Mouse (Mus musculus) forebrain, embryonic 16.5 days (tissue): ENCODE results near the gene Pex14. TPM values are rescaled to one million over a fixed set of nuclear protein-coding genes. Genes with fewer than 3 reads are reported as not detected.

Experiments used
- ATAC-seq: fragments of 200-750 bp; cut with Nextera tagmentation; 2 replicates; pipeline ENCODE4 v1.8.0; 2017; ENCODE audit warnings: mild to moderate bottlenecking, moderate library complexity
- H3K27ac ChIP-seq: fragments of 300-500 bp; sonication (generic); 2 replicates; pipeline ENCODE4 v1.5.1; 2014; ENCODE audit warnings: low read length, control low read depth
- H3K27me3 ChIP-seq: fragments of 300-500 bp; sonication (generic); replicated peaks from 2 replicates; pipeline ENCODE4 v1.6.1; 2014; ENCODE audit warnings: low read length; ENCODE audit not compliant: control insufficient read depth, insufficient read depth
- H3K36me3 ChIP-seq: fragments of 300-500 bp; sonication (generic); 2 replicates; pipeline ENCODE4 v1.6.1; 2014; ENCODE audit not compliant: control insufficient read depth, insufficient read depth
- H3K4me1 ChIP-seq: fragments of 300-500 bp; sonication (generic); replicated peaks from 2 replicates; pipeline ENCODE4 v1.6.1; 2014; ENCODE audit warnings: low read length; ENCODE audit not compliant: control insufficient read depth, insufficient read depth
- H3K4me2 ChIP-seq: fragments of 300-500 bp; sonication (generic); 2 replicates; pipeline ENCODE4 v1.6.1; 2014; ENCODE audit warnings: mild to moderate bottlenecking, low read length, control low read depth
- H3K4me3 ChIP-seq: fragments of 300-500 bp; sonication (generic); replicated peaks from 2 replicates; pipeline ENCODE4 v1.5.1; 2014; ENCODE audit warnings: mild to moderate bottlenecking, low read length, control low read depth
- H3K9ac ChIP-seq: fragments of 300-500 bp; sonication (generic); replicated peaks from 2 replicates; pipeline ENCODE4 v1.6.1; 2014; ENCODE audit warnings: low read depth, low read length, control low read depth
- H3K9me3 ChIP-seq: fragments of 300-500 bp; sonication (generic); 2 replicates; pipeline ENCODE4 v1.6.1; 2016; ENCODE audit warnings: low read length; ENCODE audit not compliant: control insufficient read depth
- WGBS: fragments of 180-500 bp; shearing (Covaris S2); extraction: QIAGEN DNeasy Blood & Tissue Kit; methylation state at CpG from one replicate; pipeline ENCODE4 v1.1.7; 2014; 5-methylcytosine and 5-hydroxymethylcytosine counted together
- polyA plus RNA-seq: library from polyadenylated mRNA; unstranded; fragments of >200 nt; fragmentation: Nextera tagmentation; extraction: Ambion mirVana; gene quantifications from 2 replicates; pipeline ENCODE4 v1.2.1, GENCODE M21; 2015

Pex14 gene
- polyA plus RNA-seq, 1 experiment from 2014 or later, result 56.9 TPM

DNA sequence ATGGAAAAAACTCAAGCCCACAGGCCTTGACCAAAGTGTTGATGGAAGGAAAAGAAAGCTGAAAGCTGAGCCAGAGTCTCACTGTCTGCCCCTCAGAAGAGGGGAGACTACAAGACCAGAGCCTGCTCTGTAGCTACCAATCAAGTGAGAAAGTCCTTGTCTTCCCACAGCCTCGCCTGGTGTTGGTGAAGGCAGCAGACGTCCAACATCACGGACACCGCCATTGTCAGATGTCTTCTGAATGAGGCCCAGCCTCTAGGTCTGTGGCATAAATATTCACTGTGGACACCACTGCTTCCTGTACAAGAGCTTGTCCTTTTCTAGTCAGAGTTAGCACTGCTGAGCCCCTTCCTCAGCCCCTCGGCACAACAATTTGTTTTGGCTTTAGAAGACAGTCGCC is 80.2 kb downstream of the Pex14 start:
- no peaks in the 10 kb centered on the region for H3K36me3 ChIP-seq
- WGBS, result 84% methylated on average over 6 of the region's 6 CpGs
- no peak overlapping the region for H3K4me3 ChIP-seq
- ATAC-seq, result no peak
- H3K4me1 ChIP-seq, result no peaks in the 10 kb centered on the region
- no peaks in the 10 kb centered on the region for H3K9me3 ChIP-seq
- H3K27ac ChIP-seq, result no peak overlapping the region
- no peaks in the 10 kb centered on the region for H3K27me3 ChIP-seq
- no peak overlapping the region for H3K9ac ChIP-seq
- no peak overlapping the region for H3K4me2 ChIP-seq

DNA sequence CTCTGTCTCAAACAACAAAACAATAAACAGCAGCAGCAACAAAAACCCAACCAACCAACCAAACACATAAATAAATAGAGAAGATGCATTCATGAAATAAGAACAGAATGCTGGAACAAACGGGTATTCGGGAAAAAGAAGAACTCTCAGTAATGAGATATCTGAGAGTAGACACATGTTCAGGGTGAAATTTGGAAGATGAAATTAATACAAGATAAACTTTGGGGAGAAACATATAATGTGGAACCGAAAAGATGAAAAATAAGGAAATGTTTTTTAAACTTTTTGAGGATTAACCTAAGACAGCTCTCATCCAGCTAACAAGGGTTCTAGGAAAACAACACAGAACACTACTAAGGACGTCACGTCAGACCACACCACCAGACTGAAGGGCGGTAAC is 92.9 kb downstream of the Pex14 start:
- Histone ChIP-seq H3K4me1 (no peaks in the 10 kb centered on the region), H3K36me3 (no peaks in the 10 kb centered on the region), H3K4me2 (no peak overlapping the region), H3K27me3 (no peaks in the 10 kb centered on the region), H3K9me3 (no peaks in the 10 kb centered on the region), H3K27ac (no peak overlapping the region), H3K4me3 (no peak overlapping the region), H3K9ac (no peak overlapping the region)
- ATAC-seq, result no peak
- WGBS, result 91% methylated on average over 6 of the region's 6 CpGs

DNA sequence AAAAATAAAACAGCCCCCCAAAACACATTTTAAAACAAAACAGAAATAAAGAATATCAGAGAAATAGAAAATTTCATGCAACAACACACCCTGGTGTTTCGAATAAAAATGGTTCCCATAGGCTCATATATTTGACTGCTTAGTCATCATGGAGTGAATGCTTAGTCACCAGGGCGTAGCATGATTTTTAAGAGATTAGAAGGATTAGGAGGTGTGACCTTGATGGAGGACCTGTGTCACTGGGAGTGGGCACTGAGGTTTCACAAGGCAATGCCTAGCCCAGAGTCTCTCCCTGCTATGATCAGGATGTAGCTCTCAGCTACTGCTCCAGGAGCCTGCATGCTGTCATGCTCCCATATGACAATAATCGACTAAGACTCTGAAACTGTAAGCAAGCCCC is 93.6 kb downstream of the Pex14 start:
- no peaks in the 10 kb centered on the region for H3K36me3 ChIP-seq
- no peak for ATAC-seq
- 96% methylated on average over 3 of the region's 3 CpGs for WGBS

DNA sequence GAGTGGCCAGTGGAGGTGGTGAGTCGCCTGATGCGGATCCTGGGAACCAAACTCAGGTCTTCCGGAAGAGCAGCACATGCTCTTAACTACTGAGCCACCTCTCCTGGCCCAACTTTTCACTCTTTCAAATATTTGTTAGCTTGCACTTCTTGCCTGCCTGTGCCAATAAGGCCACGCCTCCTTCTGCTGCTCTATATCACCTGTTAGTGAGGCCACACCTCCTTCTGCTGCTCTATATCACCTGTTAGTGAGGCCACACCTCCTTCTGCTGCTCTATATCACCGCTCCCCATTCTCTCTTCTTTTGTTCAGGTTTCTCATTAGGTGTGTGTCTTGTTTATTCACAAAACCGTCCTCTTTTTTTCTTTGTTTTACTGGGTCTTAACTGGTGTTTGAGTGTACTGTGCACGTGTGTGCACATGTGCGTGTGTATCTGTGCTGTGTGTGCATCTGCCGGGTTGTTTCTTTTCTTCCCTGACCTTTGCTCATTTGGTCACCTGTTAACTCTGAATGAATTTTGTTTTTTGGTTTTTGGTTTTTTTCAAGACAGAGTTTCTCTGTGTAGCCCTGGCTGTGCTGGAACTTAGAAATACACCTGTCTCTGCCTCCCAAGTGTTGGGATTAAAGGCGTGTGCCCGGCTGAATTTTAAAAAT is 97.1 kb downstream of the Pex14 start:
- Histone ChIP-seq H3K27me3 (no peaks in the 10 kb centered on the region), H3K4me3 (no peak overlapping the region), H3K4me2 (no peak overlapping the region), H3K9me3 (no peaks in the 10 kb centered on the region), H3K9ac (no peak overlapping the region), H3K4me1 (no peaks in the 10 kb centered on the region), H3K36me3 (no peaks in the 10 kb centered on the region), H3K27ac (no peak overlapping the region)
- WGBS, result 93% methylated on average over 11 of the region's 11 CpGs
- no peak for ATAC-seq

More for the DNA sequence above, 93.6 kb downstream of the Pex14 start:
- Histone ChIP-seq H3K4me3 (no peak overlapping the region), H3K9ac (no peak overlapping the region), H3K9me3 (no peaks in the 10 kb centered on the region), H3K27ac (no peak overlapping the region), H3K27me3 (no peaks in the 10 kb centered on the region), H3K4me2 (no peak overlapping the region), H3K4me1 (no peaks in the 10 kb centered on the region)

DNA sequence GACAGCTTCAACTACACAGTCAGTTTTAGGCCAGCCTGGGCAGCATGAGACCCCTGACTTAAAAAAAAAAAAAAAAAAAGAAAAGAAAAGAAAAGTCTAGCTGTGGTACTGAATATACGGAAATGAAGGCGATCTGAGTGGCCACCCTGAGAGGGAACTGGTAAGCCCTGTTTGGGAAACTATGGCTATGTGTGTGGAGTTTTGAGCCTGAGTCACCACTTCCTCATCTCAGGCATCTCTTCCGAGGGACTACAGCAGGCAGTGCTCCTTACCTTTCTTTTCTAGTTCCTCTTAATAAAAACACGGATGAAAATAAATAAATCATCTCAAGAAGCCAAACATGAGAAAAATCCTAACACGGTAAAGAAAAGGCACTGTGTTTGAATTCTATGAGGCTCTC is 98.2 kb downstream of the Pex14 start:
- no peak overlapping the region for H3K4me3 ChIP-seq
- H3K36me3 ChIP-seq, result no peaks in the 10 kb centered on the region
- H3K27ac ChIP-seq, result no peak overlapping the region
- no peak overlapping the region for H3K9ac ChIP-seq
- WGBS, result 90% methylated on average over 5 of the region's 5 CpGs
- no peaks in the 10 kb centered on the region for H3K9me3 ChIP-seq
- no peak for ATAC-seq
- H3K4me1 ChIP-seq, result no peaks in the 10 kb centered on the region
- no peaks in the 10 kb centered on the region for H3K27me3 ChIP-seq
- H3K4me2 ChIP-seq, result no peak overlapping the region

DNA sequence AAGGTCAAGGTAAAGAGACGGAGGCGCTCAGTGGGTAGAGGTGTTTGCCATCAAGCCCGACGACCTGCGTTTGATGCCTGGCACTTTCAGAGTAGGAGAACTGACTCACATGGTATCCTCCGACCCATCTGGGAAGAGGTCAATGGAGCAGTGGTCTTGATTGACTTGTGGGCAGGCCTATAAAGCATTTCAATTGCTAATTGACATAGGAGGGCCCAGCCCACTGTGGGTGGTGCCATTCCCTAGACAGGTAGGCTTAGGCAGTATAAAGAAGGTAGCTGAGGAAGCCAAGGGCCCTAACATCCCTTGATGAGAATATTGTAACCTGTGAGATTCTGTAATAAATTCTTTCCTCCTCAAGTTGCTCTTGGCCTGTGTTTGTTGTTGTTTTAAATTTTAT is 98.9 kb downstream of the Pex14 start:
- no peaks in the 10 kb centered on the region for H3K36me3 ChIP-seq
- no peaks in the 10 kb centered on the region for H3K9me3 ChIP-seq
- H3K9ac ChIP-seq, result no peak overlapping the region
- H3K27ac ChIP-seq, result no peak overlapping the region
- H3K27me3 ChIP-seq, result no peaks in the 10 kb centered on the region
- ATAC-seq, result no peak
- H3K4me2 ChIP-seq, result no peak overlapping the region
- 94% methylated on average over 6 of the region's 6 CpGs for WGBS
- H3K4me1 ChIP-seq, result no peaks in the 10 kb centered on the region
- no peak overlapping the region for H3K4me3 ChIP-seq

DNA sequence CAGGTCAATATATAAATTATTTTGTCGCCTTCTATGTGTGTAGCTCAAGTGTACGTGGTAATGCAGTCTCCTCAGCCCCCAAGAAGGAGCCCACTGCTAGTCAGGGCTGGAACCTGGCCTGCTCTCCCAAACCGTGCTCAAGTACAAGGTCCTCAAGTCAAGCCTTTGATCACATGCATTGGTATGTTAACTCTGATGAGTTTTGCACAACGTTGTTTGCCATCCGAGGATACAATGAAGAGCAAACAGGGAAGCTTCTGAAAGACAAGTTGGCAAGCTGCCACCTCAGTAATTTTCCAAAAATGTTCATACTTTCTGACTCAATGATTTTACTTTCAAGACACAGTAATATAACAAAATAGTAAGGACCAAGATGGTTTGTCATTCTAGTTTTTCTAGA is 105.7 kb downstream of the Pex14 start:
- ATAC-seq, result no peak
- no peaks in the 10 kb centered on the region for H3K9me3 ChIP-seq
- no peak overlapping the region for H3K27ac ChIP-seq
- no peaks in the 10 kb centered on the region for H3K36me3 ChIP-seq
- 68% methylated on average over 5 of the region's 5 CpGs for WGBS
- no peaks in the 10 kb centered on the region for H3K27me3 ChIP-seq
- H3K4me2 ChIP-seq, result no peak overlapping the region
- H3K4me1 ChIP-seq, result no peaks in the 10 kb centered on the region
- H3K9ac ChIP-seq, result no peak overlapping the region
- H3K4me3 ChIP-seq, result no peak overlapping the region

DNA sequence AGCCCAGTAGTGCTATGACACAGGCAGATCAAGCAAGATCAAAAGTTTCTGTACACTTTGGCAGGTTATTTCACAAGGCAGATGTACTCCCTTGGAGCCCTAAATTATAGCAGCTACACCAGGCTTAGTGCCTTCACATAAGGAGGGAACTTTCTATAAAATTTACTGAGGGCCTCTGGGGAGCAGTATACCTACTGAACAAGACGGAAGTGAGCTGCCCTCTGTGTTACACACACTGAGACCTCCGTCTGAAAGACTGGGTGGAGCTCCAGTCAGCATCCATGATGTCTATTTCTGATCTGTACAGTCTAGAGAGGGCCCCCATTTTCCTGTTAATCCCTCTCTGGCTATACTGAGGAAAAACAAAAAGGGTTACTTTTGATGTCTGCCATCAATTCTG is 109.6 kb downstream of the Pex14 start:
- no peaks in the 10 kb centered on the region for H3K9me3 ChIP-seq
- ATAC-seq, result no peak
- no peaks in the 10 kb centered on the region for H3K36me3 ChIP-seq
- H3K4me2 ChIP-seq, result no peak overlapping the region
- H3K4me3 ChIP-seq, result no peak overlapping the region
- 37% methylated on average over 2 of the region's 2 CpGs for whole genome bisulfite sequencing
- no peaks in the 10 kb centered on the region for H3K27me3 ChIP-seq
- H3K4me1 ChIP-seq, result peaks cover 11% of the 10 kb centered on the region
- H3K27ac ChIP-seq, result no peak overlapping the region
- H3K9ac ChIP-seq, result no peak overlapping the region

DNA sequence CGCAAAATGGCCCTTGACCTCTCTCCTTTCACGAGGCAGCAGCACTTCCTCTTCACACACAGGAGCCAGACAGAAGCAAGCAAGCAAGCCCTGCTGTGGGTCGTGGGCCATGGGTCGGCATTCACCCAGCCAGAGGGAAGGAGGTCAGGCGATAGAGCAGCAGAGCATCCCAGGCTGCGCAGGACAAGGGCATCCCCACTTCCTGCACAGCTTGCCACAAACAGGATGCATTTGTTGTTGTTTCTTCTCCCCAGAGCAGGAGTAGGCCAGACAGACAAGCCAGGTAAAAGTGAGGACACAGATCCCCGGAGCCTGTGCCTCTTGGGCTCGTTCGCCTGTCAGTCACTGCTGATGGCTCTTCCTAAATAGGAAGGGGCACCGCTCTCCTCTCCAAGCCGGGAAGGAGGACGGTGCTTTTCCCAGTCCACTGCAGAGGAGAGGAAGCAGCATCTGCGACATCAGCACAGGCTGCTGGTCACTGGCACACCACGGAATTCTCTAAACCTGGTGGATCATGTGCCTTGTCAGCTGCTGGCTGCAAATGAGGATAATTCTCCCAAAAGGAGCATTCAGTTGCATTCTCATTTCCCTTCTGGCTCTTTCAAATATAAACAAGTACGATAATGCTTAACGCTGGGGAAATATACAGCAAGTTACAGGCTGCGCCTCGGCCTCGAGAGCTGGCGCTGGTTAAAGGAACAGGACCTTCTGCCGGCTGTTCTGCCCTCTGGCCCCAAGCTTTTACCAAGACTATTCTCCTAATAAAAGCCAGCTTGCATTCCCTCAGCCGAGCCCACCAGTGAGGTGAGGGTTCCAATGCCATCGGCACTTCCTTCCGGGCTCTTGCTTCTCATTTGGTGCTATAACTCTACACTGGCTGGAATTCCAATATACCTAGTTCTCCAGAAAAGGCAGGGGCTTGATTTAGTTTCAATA is 113.9 kb downstream of the Pex14 start:
- WGBS, result 65% methylated on average over 24 of the region's 24 CpGs
- H3K9ac ChIP-seq, result no peak overlapping the region
- no peak overlapping the region for H3K4me3 ChIP-seq
- H3K4me1 ChIP-seq, result peaks cover 18% of the 10 kb centered on the region
- no peaks in the 10 kb centered on the region for H3K9me3 ChIP-seq
- ATAC-seq, result no peak
- no peak overlapping the region for H3K27ac ChIP-seq
- no peaks in the 10 kb centered on the region for H3K36me3 ChIP-seq
- no peak overlapping the region for H3K4me2 ChIP-seq
- H3K27me3 ChIP-seq, result no peaks in the 10 kb centered on the region
